Mouse (Mus musculus): ENCODE measurements around the gene Stab2.

DNA sequence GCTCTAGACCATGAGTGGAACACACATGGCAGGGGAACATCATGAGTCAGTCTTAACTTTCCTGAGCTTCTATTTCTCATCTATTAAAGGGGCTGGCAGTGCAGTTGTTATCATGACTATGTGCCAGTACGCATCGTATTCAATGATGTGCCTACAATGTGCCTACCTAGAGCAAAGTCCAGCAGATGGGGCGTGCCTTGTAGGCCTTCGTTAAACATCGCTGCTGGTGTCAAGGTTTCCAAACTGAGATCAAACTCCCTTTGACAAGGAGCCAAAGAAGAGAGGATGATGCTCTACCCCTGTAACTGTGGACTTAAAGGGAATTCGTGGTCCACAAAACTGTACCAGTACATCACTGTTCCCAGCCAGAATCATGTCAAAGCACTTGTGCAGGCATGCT lies 145.3 kb downstream of the Stab2 start:
- TF ChIP-seq POLR2A (IDR thresholded peaks at IDR 0.05; ENCODE audit: borderline replicate concordance, low read depth, low read length), result no peak
- no peak for TF ChIP-seq CTCF (IDR thresholded peaks at IDR 0.05; ENCODE audit: low read depth, low read length)
